Mouse (Mus musculus): Measurements from ENCODE around the gene Ltbp1. TPM values are rescaled to one million over a fixed set of nuclear protein-coding genes. Genes with fewer than 3 reads are reported as not detected.

The Ltbp1 gene
- total and polyA plus RNA-seq, 3 experiments, result 0.01 to 0.04 TPM; not detected in 1

DNA sequence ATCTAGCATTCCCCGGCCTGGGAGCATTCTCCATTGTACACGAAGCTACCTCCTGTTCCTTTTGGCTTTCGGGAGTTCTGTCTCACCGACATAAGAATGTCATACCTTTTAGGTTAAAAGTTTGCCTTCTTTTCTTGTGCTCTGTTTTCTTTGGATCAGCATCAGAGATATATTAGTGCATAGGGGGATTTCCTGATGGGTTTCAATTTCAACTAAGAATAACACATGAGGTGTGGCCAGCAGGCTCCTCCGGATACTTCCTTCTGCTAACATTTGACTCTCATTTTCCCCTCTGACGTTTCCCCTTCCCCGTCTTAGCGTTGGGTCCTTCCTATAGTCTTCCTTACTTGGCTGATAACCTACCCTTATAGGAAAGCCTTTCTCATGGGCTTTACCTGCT lies 25.6 kb upstream of the Ltbp1 start:
- no peaks in the 10 kb centered on the region for H3K9me3 ChIP-seq (replicated peaks; ENCODE audit: insufficient read depth, low read length)
- H3K4me1 ChIP-seq (ENCODE audit: control insufficient read depth in 1 of 2, insufficient read depth in 2 of 2, low read length in 2 of 2), result peaks cover 0 to 3% of the 10 kb centered on the region in 2 experiments; a peak in 1 of 4 replicates
- H3K36me3 ChIP-seq (ENCODE audit: control insufficient read depth in 1 of 2, insufficient read depth in 2 of 2, low read length in 2 of 2), result no peaks in the 10 kb centered on the region
- H3K4me3 ChIP-seq (ENCODE audit: control insufficient read depth in 1 of 2, insufficient read depth in 1 of 2, low read depth in 2 of 2, low read length in 2 of 2), result no peak overlapping the region
- TF ChIP-seq MYC (IDR thresholded peaks at IDR 0.05; ENCODE audit: low read depth, low read length) (no peak), CHD1 (IDR thresholded peaks at IDR 0.05; ENCODE audit: low read depth, low read length) (no peak), GATA1 (IDR thresholded peaks at IDR 0.05; ENCODE audit: low read depth, low read length) (no peak), MEF2A (IDR thresholded peaks at IDR 0.05; ENCODE audit: extremely low read depth, insufficient replicate concordance, low read depth, low read length, poor library complexity, severe bottlenecking) (no peak), GABPA (IDR thresholded peaks at IDR 0.05; ENCODE audit: low read depth, low read length) (no peak), ZNF384 (IDR thresholded peaks at IDR 0.05; ENCODE audit: low read depth, low read length) (no peak), POLR2AphosphoS2 (IDR thresholded peaks at IDR 0.05; ENCODE audit: low read length) (no peak), NELFE (IDR thresholded peaks at IDR 0.05; ENCODE audit: low read depth, low read length) (no peak), JUND (IDR thresholded peaks at IDR 0.05; ENCODE audit: low read depth, low read length) (no peak), POLR2AphosphoS5 (IDR thresholded peaks at IDR 0.05; ENCODE audit: borderline replicate concordance, low read depth, low read length) (no peak)
- no peak overlapping the region for H3K9ac ChIP-seq (ENCODE audit: control insufficient read depth, low read depth, low read length, poor library complexity, severe bottlenecking)
- no peaks in the 10 kb centered on the region; a peak in 1 of 4 replicates for H3K27me3 ChIP-seq (ENCODE audit: control insufficient read depth in 1 of 2, insufficient read depth in 2 of 2, low read length in 2 of 2)
- H3K27ac ChIP-seq (ENCODE audit: control insufficient read depth, low read depth, low read length), result no peak overlapping the region
- no peak for DNase-seq (ENCODE audit: low read depth, low spot score)
- H3K79me2 ChIP-seq (ENCODE audit: control insufficient read depth, insufficient read depth, low read length, poor library complexity), result no peaks in the 10 kb centered on the region

- no peak for DNase-seq (ENCODE audit: low read depth, low spot score)
- Histone ChIP-seq H3K4me3 (ENCODE audit: control insufficient read depth in 1 of 2, insufficient read depth in 1 of 2, low read depth in 2 of 2, low read length in 2 of 2) (no peak overlapping the region), H3K36me3 (ENCODE audit: control insufficient read depth in 1 of 2, insufficient read depth in 2 of 2, low read length in 2 of 2) (no peaks in the 10 kb centered on the region), H3K27me3 (ENCODE audit: control insufficient read depth in 1 of 2, insufficient read depth in 2 of 2, low read length in 2 of 2) (no peaks in the 10 kb centered on the region; a peak in 1 of 4 replicates), H3K4me1 (ENCODE audit: control insufficient read depth in 1 of 2, insufficient read depth in 2 of 2, low read length in 2 of 2) (peaks cover 0 to 3% of the 10 kb centered on the region in 2 experiments; a peak in 2 of 4 replicates), H3K9me3 (replicated peaks; ENCODE audit: insufficient read depth, low read length) (no peaks in the 10 kb centered on the region), H3K27ac (ENCODE audit: control insufficient read depth, low read depth, low read length) (no peak overlapping the region), H3K79me2 (ENCODE audit: control insufficient read depth, insufficient read depth, low read length, poor library complexity) (no peaks in the 10 kb centered on the region), H3K9ac (ENCODE audit: control insufficient read depth, low read depth, low read length, poor library complexity, severe bottlenecking) (no peak overlapping the region)
- TF ChIP-seq POLR2A (IDR thresholded peaks at IDR 0.05; ENCODE audit: control insufficient read depth in 1 of 2, insufficient read depth in 1 of 2, low read depth in 1 of 2, low read length in 2 of 2, poor library complexity in 1 of 2) (no peak), CHD1 (IDR thresholded peaks at IDR 0.05; ENCODE audit: low read depth, low read length) (no peak), HCFC1 (IDR thresholded peaks at IDR 0.05; ENCODE audit: low read depth, low read length) (no peak), KAT2A (conservative IDR thresholded peaks at IDR 0.05; ENCODE audit: low read depth, low read length) (no peak), E2F4 (IDR thresholded peaks at IDR 0.05; ENCODE audit: borderline replicate concordance, low read depth, low read length) (no peak), TBP (IDR thresholded peaks at IDR 0.05; ENCODE audit: low read depth, low read length) (no peak), MAZ (IDR thresholded peaks at IDR 0.05; ENCODE audit: low read depth, low read length) (no peak)
These were observed 23.7 kb upstream of the Ltbp1 start for GRCm38 (mm10) chr17:74981703-74982102.

Data from MEL (cell line).